Mouse (Mus musculus): Measurements from ENCODE around the gene Mlh3.
A peak's percentile ranks its signal among the peaks of the same experiment; 100 is the strongest.

Gene Mlh3

GRCm38 (mm10) chr12:85280845-85281651 is 10.6 kb upstream of the Mlh3 start:
- peak in 1 of 2 experiments; percentile 56 for DNase-seq (ENCODE audit: low spot score in 2 of 2)

- peak; percentile 97 to 98 for DNase-seq (ENCODE audit: low spot score in 2 of 2)
These were observed 9.9 kb upstream of the Mlh3 start for GRCm38 (mm10) chr12:85280105-85280844.

- DNase-seq (ENCODE audit: low spot score in 2 of 2), result no peak
These were observed 9.1 kb upstream of the Mlh3 start for GRCm38 (mm10) chr12:85279396-85280080.

GRCm38 (mm10) chr12:85278919-85279318 is 8.5 kb upstream of the Mlh3 start:
- peak in 1 of 2 experiments; percentile 27 for DNase-seq (ENCODE audit: low spot score in 2 of 2)

- DNase-seq (ENCODE audit: low spot score in 2 of 2), result no peak
These were observed 5.9 kb upstream of the Mlh3 start for GRCm38 (mm10) chr12:85276273-85276672.

GRCm38 (mm10) chr12:85273508-85273907 is 3.1 kb upstream of the Mlh3 start:
- DNase-seq (ENCODE audit: low spot score in 2 of 2), result no peak

GRCm38 (mm10) chr12:85271843-85272206 is 1.4 kb upstream of the Mlh3 start:
- DNase-seq (ENCODE audit: low spot score in 2 of 2), result no peak

GRCm38 (mm10) chr12:85271132-85271842 is 888 bp upstream of the Mlh3 start:
- DNase-seq (ENCODE audit: low spot score in 2 of 2), result peak in 1 of 2 experiments; percentile 51

- DNase-seq (ENCODE audit: low spot score in 2 of 2), result no peak
These were observed 578 bp downstream of the Mlh3 start for GRCm38 (mm10) chr12:85269821-85270220.

GRCm38 (mm10) chr12:85266248-85266647 is 4.2 kb downstream of the Mlh3 start:
- no peak for DNase-seq (ENCODE audit: low spot score in 2 of 2)

- no peak for DNase-seq (ENCODE audit: low spot score in 2 of 2)
These were observed 5.5 kb downstream of the Mlh3 start for GRCm38 (mm10) chr12:85264940-85265339.

- DNase-seq (ENCODE audit: low spot score in 2 of 2), result no peak
These were observed 5.9 kb downstream of the Mlh3 start for GRCm38 (mm10) chr12:85264531-85264930.

- DNase-seq (ENCODE audit: low spot score in 2 of 2), result no peak
These were observed 7.2 kb downstream of the Mlh3 start for GRCm38 (mm10) chr12:85263190-85263589.

- DNase-seq (ENCODE audit: low spot score in 2 of 2), result no peak
These were observed 7.9 kb downstream of the Mlh3 start for GRCm38 (mm10) chr12:85262489-85262888.

- DNase-seq (ENCODE audit: low spot score in 2 of 2), result no peak
These were observed 13.3 kb downstream of the Mlh3 start for GRCm38 (mm10) chr12:85257008-85257639.

- no peak for DNase-seq (ENCODE audit: low spot score in 2 of 2)
These were observed 14.2 kb downstream of the Mlh3 start for GRCm38 (mm10) chr12:85256074-85256751.

- DNase-seq (ENCODE audit: low spot score in 2 of 2), result no peak
These were observed 18.3 kb downstream of the Mlh3 start for GRCm38 (mm10) chr12:85252083-85252482.

- DNase-seq (ENCODE audit: low spot score in 2 of 2), result no peak
These were observed 32.8 kb downstream of the Mlh3 start for GRCm38 (mm10) chr12:85237553-85237952.

- no peak for DNase-seq (ENCODE audit: low spot score in 2 of 2)
These were observed 36.7 kb downstream of the Mlh3 start for GRCm38 (mm10) chr12:85233376-85234358.

All from spleen, postnatal 4 days (tissue).